Mouse (Mus musculus): Measurements from ENCODE around the gene Fdx1. TPM values are rescaled to one million over a fixed set of nuclear protein-coding genes. Genes with fewer than 3 reads are reported as not detected.
A peak's percentile ranks its signal among the peaks of the same experiment; 100 is the strongest.

Gene Fdx1
- polyA plus RNA-seq, 1 experiment from 2014 or later = 63.6 TPM

- Histone ChIP-seq H3K27ac (no peak overlapping the region; the same call in 1 of the 2 replicates), H3K4me2 (replicated peaks) (no peak overlapping the region), H3K9me3 (no peaks in the 10 kb centered on the region), H3K4me3 (no peak overlapping the region), H3K9ac (no peak overlapping the region), H3K36me3 (no peaks in the 10 kb centered on the region), H3K27me3 (no peaks in the 10 kb centered on the region), H3K4me1 (peaks cover 27% of the 10 kb centered on the region)
- WGBS = 83% methylated on average over 8 of the region's 8 CpGs
- no peak for ATAC-seq (ENCODE audit: low FRiP score, low read depth)
Observed at GRCm38 (mm10) chr9:51926629-51927028, 36.7 kb downstream of the Fdx1 start.

GRCm38 (mm10) chr9:51924551-51925081, 38.7 kb downstream of the Fdx1 start:
- Histone ChIP-seq H3K9me3 (no peaks in the 10 kb centered on the region), H3K4me3 (no peak overlapping the region), H3K4me1 (peaks cover 26% of the 10 kb centered on the region), H3K36me3 (no peaks in the 10 kb centered on the region), H3K27me3 (no peaks in the 10 kb centered on the region), H3K27ac (no peak overlapping the region), H3K4me2 (replicated peaks) (no peak overlapping the region), H3K9ac (no peak overlapping the region)
- no peak for ATAC-seq (ENCODE audit: low FRiP score, low read depth)
- WGBS = 73% methylated on average over 8 of the region's 8 CpGs

GRCm38 (mm10) chr9:51922756-51923155, 40.6 kb downstream of the Fdx1 start:
- Histone ChIP-seq H3K4me2 (replicated peaks) (no peak overlapping the region), H3K9me3 (no peaks in the 10 kb centered on the region), H3K4me1 (peaks cover 7% of the 10 kb centered on the region), H3K27ac (no peak overlapping the region), H3K9ac (no peak overlapping the region), H3K27me3 (no peaks in the 10 kb centered on the region), H3K4me3 (no peak overlapping the region), H3K36me3 (no peaks in the 10 kb centered on the region)
- ATAC-seq (ENCODE audit: low FRiP score, low read depth) = no peak
- WGBS = 75% methylated on average over 2 of the region's 2 CpGs

GRCm38 (mm10) chr9:51915580-51915979, 47.8 kb downstream of the Fdx1 start:
- no peak overlapping the region for H3K27ac ChIP-seq
- no peak for ATAC-seq (ENCODE audit: low FRiP score, low read depth)
- WGBS = 72% methylated on average over 1 of the region's 1 CpGs

GRCm38 (mm10) chr9:51914481-51915120, 48.8 kb downstream of the Fdx1 start:
- Histone ChIP-seq H3K27ac (no peak overlapping the region), H3K9me3 (no peaks in the 10 kb centered on the region), H3K4me1 (no peaks in the 10 kb centered on the region), H3K4me2 (replicated peaks) (no peak overlapping the region), H3K36me3 (no peaks in the 10 kb centered on the region), H3K9ac (no peak overlapping the region), H3K4me3 (no peak overlapping the region), H3K27me3 (no peaks in the 10 kb centered on the region)
- WGBS = 75% methylated on average over 15 of the region's 15 CpGs
- no peak for ATAC-seq (ENCODE audit: low FRiP score, low read depth)

More at GRCm38 (mm10) chr9:51915580-51915979, 47.8 kb downstream of the Fdx1 start:
- Histone ChIP-seq H3K36me3 (no peaks in the 10 kb centered on the region), H3K9me3 (no peaks in the 10 kb centered on the region), H3K9ac (no peak overlapping the region), H3K4me3 (no peak overlapping the region), H3K4me2 (replicated peaks) (no peak overlapping the region), H3K4me1 (no peaks in the 10 kb centered on the region), H3K27me3 (no peaks in the 10 kb centered on the region)

- ATAC-seq (ENCODE audit: low FRiP score, low read depth) = peak; percentile 73; the same call in 1 of the 2 replicates
- no peak overlapping the region for H3K27ac ChIP-seq
- no peak overlapping the region for H3K9ac ChIP-seq
- H3K27me3 ChIP-seq = no peaks in the 10 kb centered on the region
- 0 out of 2 replicates have a peak, but pooled peaks cover 6% of the 10 kb centered on the region for H3K9me3 ChIP-seq
- no peaks in the 10 kb centered on the region for H3K36me3 ChIP-seq
- WGBS = 15% methylated on average over 2 of the region's 2 CpGs
- H3K4me3 ChIP-seq = no peak overlapping the region
- peaks cover 6% of the 10 kb centered on the region; the same call in 1 of the 2 replicates for H3K4me1 ChIP-seq
- H3K4me2 ChIP-seq (replicated peaks) = no peak overlapping the region
Observed at GRCm38 (mm10) chr9:51908838-51909237, 54.5 kb downstream of the Fdx1 start.

- Histone ChIP-seq H3K9ac (no peak overlapping the region), H3K27ac (no peak overlapping the region), H3K4me2 (replicated peaks) (no peak overlapping the region), H3K4me1 (peaks cover 6% of the 10 kb centered on the region; the same call in 1 of the 2 replicates), H3K9me3 (0 out of 2 replicates have a peak, but pooled peaks cover 6% of the 10 kb centered on the region), H3K36me3 (no peaks in the 10 kb centered on the region), H3K27me3 (no peaks in the 10 kb centered on the region), H3K4me3 (no peak overlapping the region)
- WGBS = 69% methylated on average over 3 of the region's 3 CpGs
- ATAC-seq (ENCODE audit: low FRiP score, low read depth) = no peak
Observed at GRCm38 (mm10) chr9:51908255-51908654, 55.1 kb downstream of the Fdx1 start.

- Histone ChIP-seq H3K4me3 (no peak overlapping the region), H3K9ac (no peak overlapping the region), H3K36me3 (no peaks in the 10 kb centered on the region), H3K27me3 (no peaks in the 10 kb centered on the region), H3K4me1 (peaks cover 6% of the 10 kb centered on the region; the same call in 1 of the 2 replicates), H3K9me3 (0 out of 2 replicates have a peak, but pooled peaks cover 6% of the 10 kb centered on the region), H3K27ac (no peak overlapping the region), H3K4me2 (replicated peaks) (no peak overlapping the region)
- 72% methylated on average over 8 of the region's 8 CpGs for WGBS
- ATAC-seq (ENCODE audit: low FRiP score, low read depth) = no peak; the same call in 1 of the 2 replicates
Observed at GRCm38 (mm10) chr9:51906938-51907337, 56.4 kb downstream of the Fdx1 start.

Other genes starting within 250 kb of the Fdx1 start
- gene Arhgap20, start 198.2 kb downstream of the Fdx1 start, polyA plus RNA-seq (2015; fragmentation: Nextera tagmentation; extraction: Ambion mirVana) = 10.7 and 11.4 TPM in 2 replicates
- gene Rdx, start 83.6 kb upstream of the Fdx1 start, polyA plus RNA-seq (2015; fragmentation: Nextera tagmentation; extraction: Ambion mirVana) = 148 and 149 TPM in 2 replicates
- gene Zc3h12c, start 205.0 kb upstream of the Fdx1 start, polyA plus RNA-seq (2015; fragmentation: Nextera tagmentation; extraction: Ambion mirVana) = 2.7 and 3.1 TPM in 2 replicates